Mouse (Mus musculus): ENCODE data around the gene Il4i1.
A peak's percentile ranks its signal among the peaks of the same experiment; 100 is the strongest.

Il4i1 gene

GRCm38 (mm10) chr7:44815721-44816469 lies at the start of gene Il4i1, which contains the start of gene Nup62:
Gene Il4i1 (plus strand): TSS chr7:44816387.
Gene Nup62 (plus strand): TSS chr7:44816088.
- DNase-seq, result peak; percentile 98

GRCm38 (mm10) chr7:44768129-44768528 lies 48.1 kb upstream of the Il4i1 start:
- no peak for DNase-seq

GRCm38 (mm10) chr7:44770046-44770578 lies 46.1 kb upstream of the Il4i1 start:
- DNase-seq, result no peak

GRCm38 (mm10) chr7:44772591-44773204 lies 43.5 kb upstream of the Il4i1 start:
- DNase-seq, result no peak

GRCm38 (mm10) chr7:44776849-44777498 lies 39.2 kb upstream of the Il4i1 start:
- no peak for DNase-seq

- DNase-seq, result no peak
These were observed 36.1 kb upstream of the Il4i1 start for GRCm38 (mm10) chr7:44780101-44780500.

- DNase-seq, result no peak
These were observed 26.7 kb upstream of the Il4i1 start for GRCm38 (mm10) chr7:44789531-44789930.

GRCm38 (mm10) chr7:44790066-44790465 lies 26.1 kb upstream of the Il4i1 start:
- DNase-seq, result no peak

- DNase-seq, result no peak
These were observed 23.4 kb upstream of the Il4i1 start for GRCm38 (mm10) chr7:44792781-44793180.

GRCm38 (mm10) chr7:44808927-44809326 lies 7.3 kb upstream of the Il4i1 start:
- no peak for DNase-seq

GRCm38 (mm10) chr7:44809466-44809865 lies 6.7 kb upstream of the Il4i1 start:
- DNase-seq, result no peak

GRCm38 (mm10) chr7:44810365-44810764 lies 5.8 kb upstream of the Il4i1 start:
- no peak for DNase-seq

- no peak for DNase-seq
These were observed 5.2 kb upstream of the Il4i1 start for GRCm38 (mm10) chr7:44810819-44811557.

- DNase-seq, result no peak
These were observed 3.4 kb upstream of the Il4i1 start for GRCm38 (mm10) chr7:44812651-44813325.

GRCm38 (mm10) chr7:44813985-44814384 lies 2.2 kb upstream of the Il4i1 start:
- no peak for DNase-seq

GRCm38 (mm10) chr7:44814423-44814822 lies 1.8 kb upstream of the Il4i1 start:
- no peak for DNase-seq

GRCm38 (mm10) chr7:44814952-44815553 lies 1.1 kb upstream of the Il4i1 start:
- peak; percentile 46 for DNase-seq

- no peak for DNase-seq
These were observed 359 bp downstream of the Il4i1 start, which contains the start of gene Atf5 for GRCm38 (mm10) chr7:44816470-44817021. Gene Atf5 (minus strand): TSS chr7:44816658.

GRCm38 (mm10) chr7:44817441-44817840 lies 1.3 kb downstream of the Il4i1 start:
- no peak for DNase-seq

GRCm38 (mm10) chr7:44818164-44818563 lies 2.0 kb downstream of the Il4i1 start:
- peak; percentile 9 for DNase-seq

- peak; percentile 25 for DNase-seq
These were observed 2.6 kb downstream of the Il4i1 start for GRCm38 (mm10) chr7:44818751-44819235.
